Mouse (Mus musculus): ENCODE data around the gene Lhfpl5.

DNA sequence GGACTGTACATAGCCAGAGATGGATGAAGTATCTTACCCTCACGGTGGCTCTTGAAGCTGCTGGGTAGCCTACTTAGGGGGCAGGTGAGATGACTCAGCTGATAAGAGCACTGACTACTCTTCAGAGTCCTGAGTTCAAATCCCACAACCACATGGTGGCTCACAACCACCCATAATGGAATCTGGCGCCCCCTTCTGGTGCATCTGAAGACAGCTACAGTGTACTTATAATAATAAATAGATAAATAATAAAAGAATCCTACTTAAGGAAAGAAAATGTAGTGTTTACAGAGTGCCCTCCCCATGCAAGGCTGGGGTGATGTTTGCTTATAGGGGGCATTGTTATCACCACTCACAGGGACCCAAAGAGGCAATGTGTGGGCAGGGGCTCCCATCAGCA lies 5.6 kb downstream of the Lhfpl5 start:
- TF ChIP-seq CTCF (IDR thresholded peaks at IDR 0.05; ENCODE audit: low read depth) (no peak), EP300 (IDR thresholded peaks at IDR 0.05; ENCODE audit: low read depth) (no peak)

Measured in heart, postnatal 0 days (tissue).